Comparison of ENCODE assay signal across 8 mouse cellular contexts in the genomic region with DNA sequence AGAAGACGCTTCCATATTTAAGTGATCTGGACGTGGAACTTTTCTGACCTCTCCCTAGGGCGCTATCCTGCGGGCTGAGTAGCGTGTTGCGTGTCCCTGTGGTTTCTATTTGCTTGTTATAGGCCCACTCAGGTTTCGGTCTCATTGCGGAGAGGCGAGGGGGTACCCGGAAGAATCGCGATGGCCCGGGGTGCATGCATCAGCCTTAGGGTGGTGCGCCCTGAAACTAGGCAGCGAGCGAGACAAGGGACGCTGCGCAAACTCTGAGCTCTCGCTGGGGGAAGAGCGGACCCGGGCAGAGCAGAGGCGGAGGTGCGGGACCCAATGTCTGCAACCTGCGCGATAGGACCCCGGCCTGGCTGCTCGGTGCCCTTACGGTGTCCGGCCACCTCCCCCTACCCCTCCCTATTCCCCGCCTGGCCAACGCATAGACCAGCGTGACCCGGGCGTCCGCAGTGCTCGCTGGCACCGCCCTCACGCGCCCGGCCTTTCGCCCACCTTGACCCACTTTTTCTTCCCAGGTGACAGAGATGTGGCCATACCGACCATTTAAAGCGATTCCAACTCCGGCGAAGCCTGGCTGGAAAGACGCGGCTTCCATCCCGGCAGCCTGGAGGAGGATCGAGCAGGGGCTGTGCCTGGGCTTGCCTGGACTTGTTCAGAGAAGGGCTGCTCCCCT. TPM values are rescaled to one million over a fixed set of nuclear protein-coding genes. Genes with fewer than 3 reads are reported as not detected.
DNase-seq lines count a peak whose midpoint lies in the region; ATAC-seq and TF ChIP-seq lines count a peak whose summit lies in the region.

No protein-coding gene starts in this region.

- WGBS in intestine, embryonic 16.5 days, result 2% methylated on average over 49 of the region's 49 CpGs
- WGBS in macrophage (ENCODE audit: missing documents), result 2% methylated on average over 41 of the region's 49 CpGs

- peak overlapping the region; percentile 72 for H3K4me3 ChIP-seq in embryonic fibroblast, embryonic 13.5 days (ENCODE audit: insufficient read depth, low read length)
- H3K4me3 ChIP-seq in intestine, embryonic 16.5 days (ENCODE audit: low read length), result peak overlapping the region; percentile 56
- peak overlapping the region; percentile 84 for H3K4me3 ChIP-seq in macrophage (ENCODE audit: inconsistent target)

- peak; percentile 61 for ATAC-seq in intestine, embryonic 16.5 days

- DNase-seq in urinary bladder, adult 2 months (ENCODE audit: low spot score), result peak; percentile 36
- DNase-seq in urinary bladder, postnatal 25 days (ENCODE audit: low spot score), result no peak
- no peak for DNase-seq in layer of hippocampus, postnatal 14 days (ENCODE audit: low spot score in 2 of 2)
- no peak for DNase-seq in thymus, postnatal 36 days
- no peak for DNase-seq in spleen, postnatal 10 days (ENCODE audit: low spot score in 2 of 2)

- H3K4me2 ChIP-seq in intestine, embryonic 16.5 days (ENCODE audit: low read depth, low read length), result peak overlapping the region; percentile 87

- H3K4me1 ChIP-seq in embryonic fibroblast, embryonic 13.5 days (ENCODE audit: control insufficient read depth, insufficient read depth, low read length), result no peaks in the 10 kb centered on the region; the same call in none of the 2 replicates
- H3K4me1 ChIP-seq in intestine, embryonic 16.5 days (ENCODE audit: control insufficient read depth, insufficient read depth, low read length), result peaks cover 11% of the 10 kb centered on the region

- H3K27ac ChIP-seq in embryonic fibroblast, embryonic 13.5 days (ENCODE audit: insufficient read depth, low read length), result peak overlapping the region; percentile 89
- no peak overlapping the region for H3K27ac ChIP-seq in intestine, embryonic 16.5 days (ENCODE audit: low read length)
- H3K27ac ChIP-seq in macrophage, result peak overlapping the region; percentile 64

- H3K9me3 ChIP-seq in intestine, embryonic 16.5 days (ENCODE audit: control insufficient read depth, low read length), result peaks cover 1% of the 10 kb centered on the region; the same call in 1 of the 2 replicates

- peak overlapping the region; percentile 63 for H3K9ac ChIP-seq in intestine, embryonic 16.5 days (ENCODE audit: low read depth, low read length)

- no peaks in the 10 kb centered on the region for H3K36me3 ChIP-seq in intestine, embryonic 16.5 days (ENCODE audit: control insufficient read depth, insufficient read depth, low read length)
- peaks cover 5% of the 10 kb centered on the region; the same call in 1 of the 2 replicates for H3K36me3 ChIP-seq in macrophage (ENCODE audit: inconsistent target)

- H3K79me2 ChIP-seq in macrophage (ENCODE audit: inconsistent target), result peaks cover 49% of the 10 kb centered on the region

- H3K27me3 ChIP-seq in intestine, embryonic 16.5 days (replicated peaks; ENCODE audit: control insufficient read depth, insufficient read depth, low read length), result peaks cover 3% of the 10 kb centered on the region

- no peak for TF ChIP-seq CTCF in embryonic fibroblast, embryonic 13.5 days (IDR thresholded peaks at IDR 0.05; ENCODE audit: borderline replicate concordance, insufficient read depth, low read length)

- 0 out of 2 replicates have a peak, but pooled peaks have one; percentile 22 for TF ChIP-seq POLR2A in embryonic fibroblast, embryonic 13.5 days (IDR thresholded peaks at IDR 0.05; ENCODE audit: low read depth, low read length)

RNA-seq across cellular contexts. Expression of a gene that starts 38.5 kb away (rescaled TPM):
- 1.7 and 2.0 TPM in 2 replicates for polyA plus RNA-seq in urinary bladder, adult 2 months (2012; rRNA removed)
- polyA plus RNA-seq in embryonic fibroblast, embryonic 13.5 days (2011; ENCODE audit: insufficient read length, low read depth, missing spikeins), result 2.0 and 2.3 TPM in 2 replicates
- polyA plus RNA-seq in intestine, embryonic 16.5 days (2015; fragmentation: Nextera tagmentation; extraction: Ambion mirVana), result 1.6 and 1.8 TPM in 2 replicates
- total RNA-seq in macrophage (2018; cell fraction: chromatin; rRNA removed), result 10 to 100 TPM in 12 of 26 experiments, 1 to 10 TPM in 14; 2.1 to 31.4 (median 9.7) TPM
- total RNA-seq in macrophage (2018; cell fraction: cytosol; rRNA removed), result 10 to 100 TPM in 24 of 26 experiments, 1 to 10 TPM in 2; 7.8 to 45.0 (median 25.9) TPM
- 10 to 100 TPM in 23 of 26 experiments, 1 to 10 TPM in 3; 4.7 to 51.1 (median 21.1) TPM for total RNA-seq in macrophage (2018; cell fraction: nucleus; rRNA removed)
- polyA plus RNA-seq in macrophage (2018), result 14.0 to 24.4 TPM (median 22.6 TPM) in 3 replicates
- 1 to 10 TPM; 1.1 to 1.4 TPM for total RNA-seq in layer of hippocampus, postnatal 14 days (2021)

RNA-seq across cellular contexts. Expression of a gene that starts 39.8 kb away (rescaled TPM):
- polyA plus RNA-seq in urinary bladder, adult 2 months (2012; rRNA removed), result 45.9 and 57.6 TPM in 2 replicates
- 59.2 and 64.8 TPM in 2 replicates for polyA plus RNA-seq in embryonic fibroblast, embryonic 13.5 days (2011; ENCODE audit: insufficient read length, low read depth, missing spikeins)
- polyA plus RNA-seq in intestine, embryonic 16.5 days (2015; fragmentation: Nextera tagmentation; extraction: Ambion mirVana), result 31.6 and 41.6 TPM in 2 replicates
- total RNA-seq in macrophage (2018; cell fraction: chromatin; rRNA removed), result 10 to 100 TPM in 10 of 26 experiments, 1 to 10 TPM in 16; 1.4 to 23.8 (median 6.3) TPM
- 10 to 100 TPM; 11.4 to 32.2 (median 18.9) TPM for total RNA-seq in macrophage (2018; cell fraction: cytosol; rRNA removed)
- total RNA-seq in macrophage (2018; cell fraction: nucleus; rRNA removed), result 10 to 100 TPM in 25 of 26 experiments, 1 to 10 TPM in 1; 7.6 to 43.4 (median 25.0) TPM
- polyA plus RNA-seq in macrophage (2018), result 19.3 to 30.3 TPM (median 22.0 TPM) in 3 replicates
- 10 to 100 TPM; 11.5 to 12.2 TPM for total RNA-seq in layer of hippocampus, postnatal 14 days (2021)
